Mouse (Mus musculus): Measurements from ENCODE around the gene Cep19. TPM values are rescaled to one million over a fixed set of nuclear protein-coding genes. Genes with fewer than 3 reads are reported as not detected.

Cep19 gene
- polyA plus RNA-seq, 1 experiment from 2014 or later: 49.1 TPM

DNA sequence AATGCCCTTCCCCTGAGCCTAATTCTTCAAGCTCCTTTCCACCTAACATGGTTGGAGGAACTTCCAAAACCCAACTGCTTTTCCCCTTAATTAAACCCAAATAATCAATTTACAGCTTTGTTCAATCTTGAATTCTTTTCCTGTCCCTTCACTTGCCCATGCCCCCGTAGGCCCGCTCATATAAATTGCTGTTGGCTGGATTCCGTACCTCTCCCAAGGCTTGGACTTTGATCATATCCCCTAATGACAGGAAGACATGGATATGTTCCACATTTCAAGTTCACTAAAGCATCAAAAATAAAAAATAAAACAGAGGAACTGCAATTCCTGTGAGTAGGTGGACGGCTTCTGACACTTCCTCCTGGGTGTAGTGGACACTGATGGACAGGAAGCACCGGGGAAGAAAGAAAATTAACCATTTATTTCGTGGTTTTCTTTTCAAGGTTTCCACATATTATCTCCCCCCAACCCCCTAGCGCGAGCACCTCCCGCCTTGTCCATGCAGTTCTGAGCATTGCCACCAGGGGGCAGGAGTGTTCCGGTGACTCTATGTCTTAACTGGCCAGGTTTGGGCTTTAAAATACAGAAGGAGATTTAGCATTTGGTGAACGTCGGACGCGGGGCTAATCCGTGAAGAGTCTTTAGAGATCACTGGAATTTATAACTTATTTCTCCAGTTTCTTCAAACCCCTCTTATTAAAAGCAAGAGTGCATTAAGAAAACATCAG is 15.5 kb downstream of the Cep19 start:
- H3K36me3 ChIP-seq (ENCODE audit: control insufficient read depth, insufficient read depth, low read length): peaks cover 3% of the 10 kb centered on the region; the same call in 1 of the 2 replicates
- no peak for ATAC-seq
- no peak overlapping the region for H3K9ac ChIP-seq (ENCODE audit: low read depth, low read length)
- H3K4me2 ChIP-seq (ENCODE audit: low read length): peak overlapping the region; percentile 25; the same call in 1 of the 2 replicates
- H3K4me3 ChIP-seq (ENCODE audit: low read depth, low read length): no peak overlapping the region
- 18% methylated on average over 15 of the region's 15 CpGs for WGBS
- no peak overlapping the region for H3K27ac ChIP-seq (ENCODE audit: low read length)
- no peaks in the 10 kb centered on the region for H3K9me3 ChIP-seq (replicated peaks; ENCODE audit: control insufficient read depth, low read length, poor library complexity, severe bottlenecking)
- H3K27me3 ChIP-seq (ENCODE audit: control insufficient read depth, insufficient read depth, low read depth, low read length): no peaks in the 10 kb centered on the region
- H3K4me1 ChIP-seq (ENCODE audit: control insufficient read depth, insufficient read depth, low read length): peaks cover 4% of the 10 kb centered on the region

DNA sequence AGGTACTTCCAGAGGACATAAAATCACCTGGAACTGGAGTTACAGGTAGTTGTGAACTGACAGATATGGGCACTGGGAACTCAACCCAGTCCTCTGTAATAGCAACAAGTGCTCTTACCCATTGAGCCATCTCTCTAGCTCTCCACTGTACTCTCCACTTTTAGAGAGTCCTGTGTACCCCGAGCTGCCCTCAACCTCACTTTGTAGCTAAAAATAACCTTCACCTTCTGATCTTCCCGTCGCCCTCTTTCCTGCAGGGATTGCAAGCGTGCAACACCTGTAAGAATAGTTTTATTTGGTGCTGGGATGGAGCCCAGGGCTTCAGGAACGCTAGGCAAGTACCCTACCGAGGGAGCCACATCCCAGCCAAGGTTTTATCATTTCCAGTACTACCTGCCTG is 16.2 kb downstream of the Cep19 start:
- peaks cover 4% of the 10 kb centered on the region for H3K4me1 ChIP-seq (ENCODE audit: control insufficient read depth, insufficient read depth, low read length)
- H3K27ac ChIP-seq (ENCODE audit: low read length): no peak overlapping the region
- no peak overlapping the region for H3K4me2 ChIP-seq (ENCODE audit: low read length)
- ATAC-seq: no peak
- H3K36me3 ChIP-seq (ENCODE audit: control insufficient read depth, insufficient read depth, low read length): no peaks in the 10 kb centered on the region
- H3K9ac ChIP-seq (ENCODE audit: low read depth, low read length): no peak overlapping the region
- WGBS: 70% methylated on average over 6 of the region's 6 CpGs
- H3K9me3 ChIP-seq (replicated peaks; ENCODE audit: control insufficient read depth, low read length, poor library complexity, severe bottlenecking): no peaks in the 10 kb centered on the region
- no peak overlapping the region for H3K4me3 ChIP-seq (ENCODE audit: low read depth, low read length)
- H3K27me3 ChIP-seq (ENCODE audit: control insufficient read depth, insufficient read depth, low read depth, low read length): no peaks in the 10 kb centered on the region

DNA sequence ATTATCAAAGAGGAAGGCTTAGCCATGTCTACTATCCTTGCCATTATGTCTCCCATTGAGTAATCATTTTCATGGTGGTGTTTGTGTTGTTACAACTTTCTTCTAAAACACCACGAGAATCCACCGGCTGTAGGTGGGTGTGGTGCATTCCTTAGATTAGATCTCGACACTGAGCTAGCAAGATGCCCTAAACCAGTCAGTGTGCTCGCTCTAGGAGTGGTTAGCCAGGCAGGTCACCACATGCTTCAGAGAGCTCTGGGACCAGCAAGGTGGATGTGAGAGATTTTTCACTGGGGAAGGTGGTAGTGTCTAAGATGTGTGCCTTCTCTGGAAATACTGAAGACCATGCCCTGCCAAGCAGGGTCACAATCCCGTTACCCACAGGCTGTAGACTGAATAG is 16.6 kb downstream of the Cep19 start:
- Histone ChIP-seq H3K36me3 (ENCODE audit: control insufficient read depth, insufficient read depth, low read length) (no peaks in the 10 kb centered on the region), H3K4me2 (ENCODE audit: low read length) (no peak overlapping the region), H3K4me1 (ENCODE audit: control insufficient read depth, insufficient read depth, low read length) (peaks cover 4% of the 10 kb centered on the region), H3K27me3 (ENCODE audit: control insufficient read depth, insufficient read depth, low read depth, low read length) (no peaks in the 10 kb centered on the region), H3K9ac (ENCODE audit: low read depth, low read length) (no peak overlapping the region), H3K27ac (ENCODE audit: low read length) (no peak overlapping the region), H3K4me3 (ENCODE audit: low read depth, low read length) (no peak overlapping the region), H3K9me3 (replicated peaks; ENCODE audit: control insufficient read depth, low read length, poor library complexity, severe bottlenecking) (no peaks in the 10 kb centered on the region)
- no peak for ATAC-seq
- 66% methylated on average over 5 of the region's 5 CpGs for WGBS

DNA sequence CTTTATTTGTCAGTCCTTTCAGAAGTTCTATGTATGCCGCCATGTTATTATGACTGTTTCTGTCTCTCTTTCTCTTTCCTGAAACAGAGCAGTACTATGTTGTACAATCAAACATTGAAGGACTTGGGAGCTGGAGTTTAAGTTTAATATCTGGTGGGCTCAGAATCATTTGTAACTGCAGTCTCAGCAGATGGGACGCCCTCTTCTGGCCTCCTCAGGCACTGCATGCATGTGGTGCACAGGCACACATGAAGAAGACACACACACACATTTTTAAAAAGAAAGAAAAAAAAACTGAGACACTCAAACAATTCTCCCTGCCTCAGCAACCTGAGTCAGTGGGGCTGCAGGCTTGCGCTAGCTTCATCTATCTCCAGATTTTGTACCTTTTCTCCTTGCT is 20.9 kb downstream of the Cep19 start:
- Histone ChIP-seq H3K9ac (ENCODE audit: low read depth, low read length) (no peak overlapping the region), H3K4me3 (ENCODE audit: low read depth, low read length) (no peak overlapping the region), H3K9me3 (replicated peaks; ENCODE audit: control insufficient read depth, low read length, poor library complexity, severe bottlenecking) (no peaks in the 10 kb centered on the region), H3K4me2 (ENCODE audit: low read length) (no peak overlapping the region), H3K4me1 (ENCODE audit: control insufficient read depth, insufficient read depth, low read length) (peaks cover under 1% of the 10 kb centered on the region; the same call in 1 of the 2 replicates), H3K27me3 (ENCODE audit: control insufficient read depth, insufficient read depth, low read depth, low read length) (no peaks in the 10 kb centered on the region), H3K27ac (ENCODE audit: low read length) (no peak overlapping the region), H3K36me3 (ENCODE audit: control insufficient read depth, insufficient read depth, low read length) (no peaks in the 10 kb centered on the region)
- 80% methylated on average over 3 of the region's 3 CpGs for WGBS
- ATAC-seq: no peak

DNA sequence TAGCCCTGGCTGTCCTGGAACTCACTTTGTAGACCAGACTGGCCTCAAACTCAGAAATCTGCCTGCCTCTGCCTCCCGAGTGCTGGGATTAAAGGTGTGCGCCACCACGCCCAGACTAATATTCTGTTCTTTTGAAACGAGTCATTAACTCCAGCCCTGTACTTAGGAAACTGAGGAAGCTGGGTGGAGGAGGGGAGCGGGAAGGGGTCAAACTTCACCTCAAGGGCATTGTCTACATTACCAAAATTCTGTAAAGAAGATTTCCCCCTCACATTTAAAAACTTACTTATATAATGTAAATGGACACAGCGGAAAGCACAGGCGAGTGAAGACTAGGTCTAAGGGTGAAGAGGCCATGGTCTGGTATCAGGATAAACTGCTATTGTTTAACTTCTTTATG is 24.4 kb downstream of the Cep19 start:
- ATAC-seq: no peak
- Histone ChIP-seq H3K4me2 (ENCODE audit: low read length) (no peak overlapping the region), H3K27me3 (ENCODE audit: control insufficient read depth, insufficient read depth, low read depth, low read length) (no peaks in the 10 kb centered on the region), H3K27ac (ENCODE audit: low read length) (no peak overlapping the region), H3K4me3 (ENCODE audit: low read depth, low read length) (no peak overlapping the region), H3K9me3 (replicated peaks; ENCODE audit: control insufficient read depth, low read length, poor library complexity, severe bottlenecking) (no peaks in the 10 kb centered on the region), H3K36me3 (ENCODE audit: control insufficient read depth, insufficient read depth, low read length) (no peaks in the 10 kb centered on the region), H3K4me1 (ENCODE audit: control insufficient read depth, insufficient read depth, low read length) (no peaks in the 10 kb centered on the region), H3K9ac (ENCODE audit: low read depth, low read length) (no peak overlapping the region)
- WGBS: 91% methylated on average over 7 of the region's 7 CpGs

DNA sequence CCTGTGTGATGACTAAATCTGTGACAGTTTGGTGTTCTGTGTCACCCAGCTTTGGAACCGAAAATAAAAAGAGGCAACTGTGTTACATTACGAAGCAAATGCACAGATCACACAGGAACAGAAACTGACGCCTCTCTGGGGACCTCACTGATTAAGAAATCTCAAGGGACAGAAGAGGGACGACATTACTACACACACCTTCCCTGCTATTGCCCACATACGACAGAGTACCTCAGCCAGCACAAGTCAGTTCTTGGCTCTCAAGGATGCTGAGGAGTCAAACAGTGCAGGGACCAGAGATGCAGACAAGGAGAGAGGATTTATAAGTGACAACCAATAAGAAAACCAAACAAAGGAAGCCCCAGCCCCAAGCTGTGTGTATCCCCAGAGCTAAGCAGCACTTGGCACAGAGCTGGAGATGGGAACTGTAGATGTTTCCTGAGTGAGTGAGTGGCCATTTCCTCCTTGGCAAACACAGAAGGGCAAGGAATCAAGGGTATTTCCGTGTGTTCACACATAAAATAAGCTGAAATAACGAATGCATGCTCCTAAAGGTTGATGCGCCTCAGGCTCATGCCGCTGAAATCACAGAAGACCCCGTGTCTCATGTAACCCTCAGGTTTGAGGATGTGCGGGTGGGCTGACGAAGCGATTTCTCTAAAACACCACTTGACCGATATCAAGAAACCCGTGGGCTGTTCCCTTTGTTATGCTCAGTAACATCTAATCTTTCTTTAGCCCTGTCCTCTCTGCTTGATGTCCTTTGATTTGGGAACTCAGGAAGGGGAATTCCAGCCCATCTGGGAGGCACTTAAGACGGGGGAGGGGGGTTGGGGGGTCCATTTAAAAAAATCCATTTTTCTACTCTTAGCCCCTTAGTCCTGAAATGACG is 25.1 kb downstream of the Cep19 start:
- H3K9me3 ChIP-seq (replicated peaks; ENCODE audit: control insufficient read depth, low read length, poor library complexity, severe bottlenecking): no peaks in the 10 kb centered on the region
- no peak overlapping the region for H3K4me2 ChIP-seq (ENCODE audit: low read length)
- WGBS: 63% methylated on average over 17 of the region's 17 CpGs
- H3K36me3 ChIP-seq (ENCODE audit: control insufficient read depth, insufficient read depth, low read length): no peaks in the 10 kb centered on the region
- ATAC-seq: no peak
- no peaks in the 10 kb centered on the region for H3K27me3 ChIP-seq (ENCODE audit: control insufficient read depth, insufficient read depth, low read depth, low read length)
- no peaks in the 10 kb centered on the region for H3K4me1 ChIP-seq (ENCODE audit: control insufficient read depth, insufficient read depth, low read length)
- H3K27ac ChIP-seq (ENCODE audit: low read length): no peak overlapping the region
- H3K4me3 ChIP-seq (ENCODE audit: low read depth, low read length): no peak overlapping the region
- H3K9ac ChIP-seq (ENCODE audit: low read depth, low read length): no peak overlapping the region

DNA sequence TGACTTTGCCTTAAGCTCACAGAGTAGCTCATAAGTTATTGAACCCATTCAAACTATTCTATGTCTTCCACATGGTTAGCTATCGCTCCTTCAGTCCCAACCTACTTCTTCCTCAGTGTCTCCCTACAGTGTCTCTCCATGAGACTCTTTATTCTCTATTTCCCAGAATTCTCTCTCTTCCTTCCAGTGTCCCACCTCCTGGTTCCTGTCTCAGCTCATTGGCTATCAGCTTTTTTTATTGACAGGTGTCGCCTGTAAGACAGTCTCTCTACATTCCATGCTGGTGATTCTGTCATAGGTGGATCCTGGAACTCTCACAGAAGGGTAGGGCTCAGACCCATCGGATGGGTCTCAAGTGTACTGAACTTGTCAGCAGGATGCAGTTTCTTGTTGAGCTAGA is 25.8 kb downstream of the Cep19 start:
- no peaks in the 10 kb centered on the region for H3K9me3 ChIP-seq (replicated peaks; ENCODE audit: control insufficient read depth, low read length, poor library complexity, severe bottlenecking)
- H3K4me2 ChIP-seq (ENCODE audit: low read length): no peak overlapping the region
- WGBS: 88% methylated on average over 3 of the region's 3 CpGs
- no peak overlapping the region for H3K4me3 ChIP-seq (ENCODE audit: low read depth, low read length)
- no peak for ATAC-seq
- no peak overlapping the region for H3K9ac ChIP-seq (ENCODE audit: low read depth, low read length)
- no peaks in the 10 kb centered on the region for H3K27me3 ChIP-seq (ENCODE audit: control insufficient read depth, insufficient read depth, low read depth, low read length)
- H3K4me1 ChIP-seq (ENCODE audit: control insufficient read depth, insufficient read depth, low read length): no peaks in the 10 kb centered on the region
- no peak overlapping the region for H3K27ac ChIP-seq (ENCODE audit: low read length)
- no peaks in the 10 kb centered on the region for H3K36me3 ChIP-seq (ENCODE audit: control insufficient read depth, insufficient read depth, low read length)

DNA sequence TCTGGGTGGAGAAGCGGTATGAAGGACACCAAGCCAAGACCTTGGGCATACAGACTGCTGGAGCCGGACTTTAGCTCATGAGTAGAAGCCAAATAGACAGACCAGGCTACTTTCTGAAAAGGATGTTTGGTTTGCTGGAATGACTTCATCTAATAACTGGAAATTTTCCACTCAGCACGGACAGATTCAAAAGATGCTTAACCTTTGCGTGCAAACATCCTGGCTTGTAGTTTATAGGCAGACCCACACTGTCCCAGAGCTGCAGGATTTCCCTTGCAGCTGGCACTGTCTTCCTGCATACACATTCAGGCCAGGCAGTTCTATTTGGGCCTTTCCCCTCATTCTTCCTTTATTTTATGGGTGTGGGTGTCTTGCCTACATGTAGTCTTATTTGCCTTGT is 27.4 kb downstream of the Cep19 start:
- ATAC-seq: no peak
- Histone ChIP-seq H3K4me2 (ENCODE audit: low read length) (no peak overlapping the region), H3K9ac (ENCODE audit: low read depth, low read length) (no peak overlapping the region)

More for the DNA sequence above, 27.4 kb downstream of the Cep19 start:
- no peaks in the 10 kb centered on the region for H3K4me1 ChIP-seq (ENCODE audit: control insufficient read depth, insufficient read depth, low read length)
- no peak overlapping the region for H3K27ac ChIP-seq (ENCODE audit: low read length)
- H3K9me3 ChIP-seq (replicated peaks; ENCODE audit: control insufficient read depth, low read length, poor library complexity, severe bottlenecking): no peaks in the 10 kb centered on the region
- no peaks in the 10 kb centered on the region for H3K36me3 ChIP-seq (ENCODE audit: control insufficient read depth, insufficient read depth, low read length)
- no peaks in the 10 kb centered on the region for H3K27me3 ChIP-seq (ENCODE audit: control insufficient read depth, insufficient read depth, low read depth, low read length)
- WGBS: 77% methylated on average over 4 of the region's 4 CpGs
- no peak overlapping the region for H3K4me3 ChIP-seq (ENCODE audit: low read depth, low read length)
